In the genomic region with DNA sequence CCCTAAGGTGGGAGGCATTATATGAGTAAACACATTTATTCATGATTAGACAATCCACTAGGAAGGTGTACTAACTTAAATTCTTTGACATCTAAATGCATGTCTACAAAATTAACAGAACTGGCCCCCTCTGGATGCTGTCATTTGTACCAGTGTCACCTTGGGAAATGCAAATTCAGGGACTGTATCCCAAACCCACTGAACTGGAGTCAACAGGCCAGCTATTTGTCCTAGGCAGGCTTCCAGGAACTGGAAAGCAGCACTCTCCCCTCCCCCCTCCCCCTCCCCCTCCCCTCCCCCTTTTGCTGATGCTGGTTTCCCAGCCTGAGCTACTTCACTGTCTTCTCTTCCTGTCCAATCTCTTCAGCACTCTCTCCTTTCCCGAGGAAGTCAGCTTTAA, we compare ENCODE assay signal across 28 mouse cellular contexts.
DNase-seq lines count a peak whose midpoint lies in the region; ATAC-seq and TF ChIP-seq lines count a peak whose summit lies in the region.
"Had no signal": no experiment of that assay in that cellular context is flagged by ENCODE, and none has a peak within 500 bp of the region (broad histone marks: within the 10 kb centered on the region; RNA-seq: fewer than 3 reads in every experiment).

No protein-coding gene starts in this region.

- no peaks in the 10 kb centered on the region for H3K4me1 ChIP-seq in kidney, adult 2 months (ENCODE audit: control insufficient read depth, insufficient read depth, low read length)
- no peaks in the 10 kb centered on the region for H3K4me1 ChIP-seq in kidney, embryonic 14.5 days (ENCODE audit: control insufficient read depth, insufficient read depth, low read length)
- H3K4me1 ChIP-seq in limb, embryonic 14.5 days (ENCODE audit: control insufficient read depth, insufficient read depth, low read length) = peaks cover 3% of the 10 kb centered on the region; the same call in 1 of the 2 replicates
- H3K4me1 ChIP-seq in hindbrain, embryonic 16.5 days (ENCODE audit: control insufficient read depth, insufficient read depth, low read depth, low read length) = no peaks in the 10 kb centered on the region
- H3K4me1 ChIP-seq: lung, embryonic 15.5 days; midbrain, embryonic 10.5 days; neural tube, embryonic 12.5 days had no signal

- no peaks in the 10 kb centered on the region for H3K9me3 ChIP-seq in kidney, embryonic 14.5 days (ENCODE audit: control insufficient read depth, low read length)
- no peaks in the 10 kb centered on the region for H3K9me3 ChIP-seq in limb, embryonic 14.5 days (ENCODE audit: control insufficient read depth, low read length)
- H3K9me3 ChIP-seq in hindbrain, embryonic 16.5 days (ENCODE audit: control insufficient read depth, low read length) = no peaks in the 10 kb centered on the region
- H3K9me3 ChIP-seq: lung, embryonic 15.5 days; midbrain, embryonic 10.5 days; neural tube, embryonic 12.5 days had no signal

- 41% methylated on average over 1 of the region's 1 CpGs for WGBS in kidney, adult 2 months
- 25% methylated on average over 1 of the region's 1 CpGs for WGBS in kidney, embryonic 14.5 days
- 20% methylated on average over 1 of the region's 1 CpGs for WGBS in limb, embryonic 14.5 days
- WGBS in hindbrain, embryonic 16.5 days = 46% methylated on average over 1 of the region's 1 CpGs

- no peak overlapping the region for H3K4me3 ChIP-seq in kidney, adult 2 months (ENCODE audit: insufficient read depth, low read depth, low read length)
- H3K4me3 ChIP-seq in kidney, embryonic 14.5 days (ENCODE audit: low read length) = no peak overlapping the region
- H3K4me3 ChIP-seq in limb, embryonic 14.5 days (replicated peaks; ENCODE audit: low read length) = no peak overlapping the region
- no peak overlapping the region for H3K4me3 ChIP-seq in hindbrain, embryonic 16.5 days (ENCODE audit: low read length)
- H3K4me3 ChIP-seq: lung, embryonic 15.5 days; midbrain, embryonic 10.5 days; myocyte; neural tube, embryonic 12.5 days had no signal

- no peaks in the 10 kb centered on the region for H3K36me3 ChIP-seq in kidney, adult 2 months (ENCODE audit: control insufficient read depth, insufficient read depth, low read length)
- no peaks in the 10 kb centered on the region for H3K36me3 ChIP-seq in kidney, embryonic 14.5 days (ENCODE audit: control insufficient read depth, insufficient read depth, low read length)
- H3K36me3 ChIP-seq in limb, embryonic 14.5 days (ENCODE audit: control insufficient read depth, insufficient read depth, low read length) = no peaks in the 10 kb centered on the region
- H3K36me3 ChIP-seq in hindbrain, embryonic 16.5 days (ENCODE audit: control insufficient read depth, insufficient read depth, low read length) = no peaks in the 10 kb centered on the region
- H3K36me3 ChIP-seq: lung, embryonic 15.5 days; midbrain, embryonic 10.5 days; neural tube, embryonic 12.5 days had no signal

- peak overlapping the region; percentile 56; the same call in 1 of the 2 replicates for H3K27ac ChIP-seq in kidney, adult 2 months (ENCODE audit: insufficient read depth, low read depth, low read length)
- H3K27ac ChIP-seq in kidney, embryonic 14.5 days (ENCODE audit: low read depth, low read length) = no peak overlapping the region
- 0 out of 2 replicates have a peak overlapping the region, but pooled peaks have one; percentile 35 for H3K27ac ChIP-seq in limb, embryonic 14.5 days (replicated peaks; ENCODE audit: low read depth, low read length)
- no peak overlapping the region for H3K27ac ChIP-seq in hindbrain, embryonic 16.5 days (ENCODE audit: low read depth, low read length)
- H3K27ac ChIP-seq: hindbrain, embryonic 14.5 days; kidney, postnatal 0 days; lung, embryonic 15.5 days; midbrain, embryonic 10.5 days; neural tube, embryonic 12.5 days had no signal

- no peak for TF ChIP-seq CTCF in kidney, adult 2 months (conservative IDR thresholded peaks at IDR 0.05; ENCODE audit: insufficient read depth, insufficient read length, low read depth, low read length)

- no peak for ATAC-seq in kidney, embryonic 14.5 days (ENCODE audit: low FRiP score, low TSS enrichment)
- no peak for ATAC-seq in limb, embryonic 14.5 days (ENCODE audit: low FRiP score, low read depth)
- no peak for ATAC-seq in hindbrain, embryonic 16.5 days
- ATAC-seq: CD4-positive, CD25-positive, alpha-beta regulatory T cell, adult 4 months; forebrain, embryonic 14.5 days; inflammation-experienced regulatory T-cells, adult 6 months had no signal

- no peak for TF ChIP-seq POLR2A in kidney, adult 2 months (IDR thresholded peaks at IDR 0.05; ENCODE audit: low read depth, low read length)
- TF ChIP-seq POLR2A in limb, embryonic 14.5 days (IDR thresholded peaks at IDR 0.05; ENCODE audit: borderline replicate concordance, extremely low read depth, insufficient read depth, insufficient read length) = no peak

- H3K4me2 ChIP-seq in kidney, embryonic 14.5 days (replicated peaks; ENCODE audit: low read depth, low read length) = no peak overlapping the region
- no peak overlapping the region for H3K4me2 ChIP-seq in limb, embryonic 14.5 days (replicated peaks; ENCODE audit: low read depth, low read length, severe bottlenecking)
- no peak overlapping the region for H3K4me2 ChIP-seq in hindbrain, embryonic 16.5 days (ENCODE audit: low read length)
- H3K4me2 ChIP-seq: heart, embryonic 11.5 days; hindbrain, embryonic 14.5 days; liver, embryonic 11.5 days; lung, embryonic 15.5 days; neural tube, embryonic 12.5 days had no signal

- H3K27me3 ChIP-seq in kidney, adult 2 months (replicated peaks; ENCODE audit: control insufficient read depth, insufficient read depth, low read length) = no peaks in the 10 kb centered on the region
- H3K27me3 ChIP-seq in kidney, embryonic 14.5 days (ENCODE audit: control insufficient read depth, insufficient read depth, low read length) = no peaks in the 10 kb centered on the region
- H3K27me3 ChIP-seq in limb, embryonic 14.5 days (ENCODE audit: control insufficient read depth, insufficient read depth, low read length) = no peaks in the 10 kb centered on the region
- H3K27me3 ChIP-seq in hindbrain, embryonic 16.5 days (replicated peaks; ENCODE audit: control insufficient read depth, insufficient read depth, low read length) = no peaks in the 10 kb centered on the region
- H3K27me3 ChIP-seq: lung, embryonic 15.5 days; neural tube, embryonic 12.5 days had no signal

- no peak overlapping the region for H3K9ac ChIP-seq in kidney, embryonic 14.5 days (ENCODE audit: low read depth, low read length)
- no peak overlapping the region for H3K9ac ChIP-seq in limb, embryonic 14.5 days (ENCODE audit: low read depth, low read length, severe bottlenecking)
- H3K9ac ChIP-seq in hindbrain, embryonic 16.5 days (ENCODE audit: low read depth, low read length) = no peak overlapping the region
- H3K9ac ChIP-seq: hindbrain, embryonic 14.5 days; lung, embryonic 15.5 days; neural tube, embryonic 12.5 days had no signal

- peak; percentile 53 for DNase-seq in kidney, adult 2 months
- DNase-seq in R1 (ENCODE audit: low read depth, low spot score) = peak; percentile 4
- peak; percentile 9 for DNase-seq in kidney, postnatal 10 days
- no peak for DNase-seq in limb, embryonic 14.5 days (ENCODE audit: low spot score)
- DNase-seq in cerebellum, adult 9-10 months = no peak
- DNase-seq: adrenal gland, adult 8-10 months; cerebellum, adult 2 months; cerebellum, postnatal 25 days; gastrocnemius, postnatal 14 days; heart, postnatal 36 days; left cerebral cortex, postnatal 4 days; right cerebral cortex, adult 18-20 months; right cerebral cortex, postnatal 4 days; thymus, adult 2 months; thymus, postnatal 36 days had no signal

Comparison
In these comparisons a context has a peak if more than half of its experiments do, and no peak if none do; other contexts are left out.
1. H3K27ac ChIP-seq: peak in kidney, adult 2 months (single experiment) and limb, embryonic 14.5 days (single experiment); none in kidney, embryonic 14.5 days (single experiment) and hindbrain, embryonic 16.5 days (single experiment).
2. DNase-seq: peak in kidney, adult 2 months (single experiment), R1 (single experiment) and kidney, postnatal 10 days (single experiment); none in limb, embryonic 14.5 days (single experiment) and cerebellum, adult 9-10 months (single experiment).